Mouse (Mus musculus) thymus, postnatal 25 days (tissue): ENCODE measurements around the gene Arhgap17.

Experiments
- DNase-seq: peaks from one replicate; pipeline ENCODE4 v3.0.0; 2022

Arhgap17 gene

GRCm38 (mm10) chr7:123369759-123370481, at the start of gene Arhgap17, which contains the start of gene Lcmt1:
Gene Arhgap17 (minus strand): TSS chr7:123369915.
Gene Lcmt1 (plus strand): TSS chr7:123369784.
- peak; percentile 97 for DNase-seq

- no peak for DNase-seq
Observed at GRCm38 (mm10) chr7:123417661-123418060, 47.9 kb upstream of the Arhgap17 start.

GRCm38 (mm10) chr7:123416803-123417202, 47.1 kb upstream of the Arhgap17 start:
- DNase-seq: no peak

DNA sequence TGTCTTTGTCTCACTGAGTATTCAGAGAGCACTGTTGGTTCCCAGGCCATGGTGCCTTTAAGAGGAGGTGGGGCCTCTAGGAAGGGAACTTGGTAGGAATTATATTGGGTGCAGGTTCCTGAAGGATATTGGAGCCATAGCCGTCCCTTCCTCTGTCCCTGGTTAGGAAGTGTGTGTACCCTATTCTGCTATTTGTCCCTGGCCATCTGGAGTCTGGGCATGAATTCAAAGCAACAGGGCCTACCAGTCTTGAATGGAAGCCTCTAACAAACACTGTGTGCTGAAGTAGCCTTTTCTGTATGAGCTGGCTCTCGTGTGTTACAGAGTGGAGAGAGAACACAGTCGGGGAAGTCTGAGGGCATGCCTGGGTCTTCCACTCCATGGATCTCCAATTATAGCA, 42.4 kb upstream of the Arhgap17 start:
- DNase-seq: no peak

- DNase-seq: no peak
Observed at GRCm38 (mm10) chr7:123411109-123411508, 41.4 kb upstream of the Arhgap17 start.

- no peak for DNase-seq
Observed at GRCm38 (mm10) chr7:123410502-123410901, 40.8 kb upstream of the Arhgap17 start.

- DNase-seq: no peak
Observed at GRCm38 (mm10) chr7:123406988-123407387, 37.3 kb upstream of the Arhgap17 start.

GRCm38 (mm10) chr7:123405619-123406018, 35.9 kb upstream of the Arhgap17 start:
- no peak for DNase-seq

DNA sequence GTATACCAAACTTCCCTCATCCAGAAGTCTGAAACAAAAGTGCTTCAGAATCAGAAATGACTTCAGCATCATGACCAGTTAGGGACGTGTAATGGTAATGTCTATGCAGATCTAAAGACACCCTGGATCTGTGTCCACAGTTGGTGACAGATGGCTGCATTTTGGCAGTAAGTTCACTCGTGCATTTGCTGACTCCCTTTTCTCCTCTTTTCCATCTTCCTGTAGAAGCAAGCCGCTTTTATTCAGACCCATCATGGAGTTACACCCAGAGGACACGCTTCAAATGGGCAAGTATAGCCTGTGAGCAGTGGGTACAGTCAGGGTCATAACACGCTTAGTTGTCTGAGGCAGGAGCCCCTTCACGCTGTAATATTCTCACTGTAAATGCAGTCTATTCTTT, 34.5 kb upstream of the Arhgap17 start:
- no peak for DNase-seq

GRCm38 (mm10) chr7:123401121-123401520, 31.4 kb upstream of the Arhgap17 start:
- DNase-seq: no peak

- DNase-seq: no peak
Observed at GRCm38 (mm10) chr7:123399286-123399685, 29.6 kb upstream of the Arhgap17 start.

DNA sequence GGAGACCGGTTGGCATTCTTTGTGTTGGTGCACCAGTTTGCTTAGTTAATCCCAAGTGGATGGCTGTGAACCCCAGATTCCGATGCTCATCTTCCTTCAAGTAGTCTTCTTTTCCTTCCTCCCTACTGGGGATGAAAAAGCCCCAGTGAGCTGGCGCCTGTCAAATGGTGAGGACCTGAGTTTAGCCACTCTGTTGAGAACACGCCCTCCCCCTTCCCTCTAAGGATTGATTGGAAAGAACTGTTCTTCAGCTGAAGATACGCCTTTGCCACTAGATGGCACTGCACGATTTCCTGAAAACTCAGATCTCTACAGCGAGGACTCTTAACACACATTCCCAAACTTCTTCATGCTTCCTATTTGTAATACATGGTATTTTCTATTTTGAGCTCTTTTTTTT, 29.1 kb upstream of the Arhgap17 start:
- peak; percentile 14 for DNase-seq

- no peak for DNase-seq
Observed at GRCm38 (mm10) chr7:123397931-123398330, 28.2 kb upstream of the Arhgap17 start.

DNA sequence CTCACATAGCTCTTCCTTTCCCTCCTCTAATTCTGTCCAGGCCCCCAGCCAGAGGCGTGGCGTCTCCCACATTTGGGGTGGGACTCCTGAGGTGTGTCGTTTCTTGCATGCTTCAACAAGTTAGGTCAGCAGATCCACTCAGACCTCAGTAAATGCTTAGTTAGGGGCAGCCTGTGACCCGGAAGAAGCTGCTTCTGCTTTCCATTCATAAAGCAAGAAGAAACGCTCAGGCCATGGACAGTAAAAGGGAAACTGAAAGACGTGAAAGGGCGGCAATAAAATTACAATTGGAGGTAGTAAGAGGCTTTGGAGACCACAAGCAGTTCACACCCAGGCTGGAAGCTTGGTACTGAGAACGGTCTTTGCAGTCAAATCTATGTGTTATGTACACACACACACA, 27.7 kb upstream of the Arhgap17 start:
- DNase-seq: no peak

- DNase-seq: no peak
Observed at GRCm38 (mm10) chr7:123396900-123397299, 27.2 kb upstream of the Arhgap17 start.

DNA sequence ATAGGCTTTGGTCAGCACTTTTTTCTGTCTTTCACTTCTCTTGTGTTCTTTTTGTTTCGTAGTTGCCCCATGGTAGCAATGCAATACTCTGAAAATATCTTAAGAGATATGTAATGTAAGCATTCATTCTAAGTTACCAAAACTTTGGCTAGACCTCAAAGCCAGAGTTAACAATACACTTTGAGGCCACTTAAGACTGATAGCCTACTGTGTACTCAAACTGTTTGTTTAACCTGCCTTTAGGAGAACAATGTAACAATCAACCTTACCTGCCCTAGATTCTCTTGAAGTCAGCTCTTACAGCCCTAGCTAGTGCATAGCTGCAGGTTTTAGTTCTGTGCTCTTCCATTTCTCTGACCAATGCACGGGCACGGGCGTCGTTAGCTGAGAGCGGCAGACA, 24.6 kb upstream of the Arhgap17 start:
- DNase-seq: no peak

GRCm38 (mm10) chr7:123389686-123390280, 20.1 kb upstream of the Arhgap17 start:
- no peak for DNase-seq

DNA sequence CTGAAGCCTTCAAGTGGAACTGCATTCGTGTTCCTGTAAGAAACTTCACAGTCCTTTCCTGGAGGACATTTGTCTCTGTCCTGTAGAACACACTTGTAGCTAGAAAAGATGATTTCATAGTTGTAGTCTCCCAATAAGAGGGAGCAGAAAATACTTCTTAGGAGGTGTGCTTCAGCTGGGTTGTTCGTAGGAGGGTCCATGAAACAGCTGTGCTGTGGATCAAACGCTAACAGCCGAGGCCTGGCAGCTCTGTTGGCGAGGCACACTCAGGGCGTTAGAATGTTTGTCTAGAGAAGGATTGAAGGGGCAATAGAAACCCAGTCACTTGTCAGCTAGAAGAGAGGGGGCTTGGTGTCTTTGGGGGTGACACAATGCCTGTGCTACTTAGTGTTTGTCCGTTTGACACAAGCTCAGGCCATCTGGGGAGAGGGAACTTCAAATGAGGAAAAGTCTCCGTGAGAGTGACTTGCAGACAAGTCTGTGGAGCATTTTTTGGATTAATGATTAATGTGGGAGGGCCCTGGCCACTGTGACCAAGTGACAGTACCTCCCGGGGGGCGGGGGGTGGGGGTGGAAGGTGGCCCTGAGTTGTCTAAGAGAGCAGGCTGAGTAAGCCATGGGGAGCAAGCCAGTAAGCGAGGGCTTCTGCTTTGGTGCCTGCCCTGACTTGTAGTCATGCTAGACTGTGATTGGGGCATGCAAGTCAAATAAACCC, 16.1 kb upstream of the Arhgap17 start:
- DNase-seq: no peak

GRCm38 (mm10) chr7:123377443-123378400, 8.0 kb upstream of the Arhgap17 start:
- peak; percentile 92 for DNase-seq

DNA sequence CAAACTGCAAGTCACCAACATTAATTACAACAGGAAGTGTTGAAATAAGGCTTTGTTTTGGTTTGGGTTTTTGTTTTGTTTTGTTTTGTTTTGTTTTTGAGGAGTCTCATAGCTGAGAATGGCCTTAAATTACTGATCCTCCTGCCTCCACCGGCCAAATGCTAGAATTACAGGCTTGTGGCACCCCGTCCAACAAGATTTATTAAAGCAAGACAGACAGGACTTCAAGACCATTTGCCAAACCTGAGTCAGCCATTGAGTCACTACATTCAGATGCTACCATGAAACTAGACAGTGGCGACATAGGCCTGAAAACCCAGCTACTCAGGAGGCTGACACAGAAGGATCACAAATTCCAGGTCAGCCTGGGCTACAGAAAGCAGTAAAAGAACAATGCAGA, 1.8 kb upstream of the Arhgap17 start:
- no peak for DNase-seq

DNA sequence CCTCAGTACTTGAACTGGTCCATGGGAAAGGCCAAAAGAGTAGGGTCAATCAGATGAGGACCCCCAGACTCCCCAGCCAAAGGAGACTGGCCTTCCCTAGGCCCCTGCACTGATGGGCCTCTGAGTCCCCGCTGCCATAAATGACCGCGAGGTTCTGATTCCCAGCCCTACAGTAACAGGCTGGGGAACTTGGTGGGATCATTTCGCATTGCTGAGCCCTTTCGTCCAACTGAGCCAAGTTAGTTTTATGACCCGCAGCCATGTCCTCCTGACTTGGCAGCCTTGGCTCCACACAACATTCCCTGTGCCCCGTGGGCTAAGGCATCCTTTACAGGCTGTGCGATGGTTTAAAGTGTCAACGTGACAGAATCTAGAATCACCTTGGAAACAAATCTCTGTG, 985 bp upstream of the Arhgap17 start:
- no peak for DNase-seq
